Mouse (Mus musculus) cerebellum, adult 2 months (tissue): ENCODE data around the gene Tor1aip1. TPM values are rescaled to one million over a fixed set of nuclear protein-coding genes. Genes with fewer than 3 reads are reported as not detected.
A peak's percentile ranks its signal among the peaks of the same experiment; 100 is the strongest.

Experiments
- DNase-seq, 2 experiments: peaks; one replicate each; pipeline ENCODE4 v3.0.0; 2021
- H3K27ac ChIP-seq: fragments of 200-500 bp; 2 replicates; pipeline ENCODE4 v1.5.1; 2012; ENCODE audit warnings: low read length, control low read depth, inconsistent platforms; ENCODE audit not compliant: insufficient read depth
- H3K27me3 ChIP-seq: fragments of 200-500 bp; 2 replicates; pipeline ENCODE4 v1.6.1; 2012; ENCODE audit warnings: inconsistent platforms, mild to moderate bottlenecking, low read length, moderate library complexity; ENCODE audit not compliant: control insufficient read depth, insufficient read depth
- H3K4me1 ChIP-seq: fragments of 200-500 bp; 2 replicates; pipeline ENCODE4 v1.6.1; 2011; ENCODE audit warnings: low read length; ENCODE audit not compliant: control insufficient read depth, insufficient read depth
- H3K4me3 ChIP-seq: fragments of 200-500 bp; replicated peaks from 2 replicates; pipeline ENCODE3; 2011; ENCODE audit warnings: mild to moderate bottlenecking, low read depth, low read length, control low read depth; ENCODE audit not compliant: insufficient read depth
- CTCF ChIP-seq: fragments of 200-500 bp; IDR thresholded peaks from 2 replicates; pipeline ENCODE4 v1.5.1; 2011; ENCODE audit warnings: low read depth, mild to moderate bottlenecking, control low read depth, low read length, moderate library complexity, borderline replicate concordance; ENCODE audit not compliant: insufficient read depth
- POLR2A ChIP-seq: fragments of 200-500 bp; IDR thresholded peaks from 2 replicates; pipeline ENCODE4 v1.6.1; 2011; ENCODE audit warnings: low read length, control low read depth, borderline replicate concordance; ENCODE audit not compliant: insufficient read depth
- WGBS: fragments of 180-500 bp; shearing (Covaris S2); methylation state at CpG from one replicate; pipeline ENCODE4 v1.1.7; 2018; 5-methylcytosine and 5-hydroxymethylcytosine counted together
- polyA plus RNA-seq: library from polyadenylated mRNA; depleted of rRNA; stranded (reverse); fragments of >200 nt; gene quantifications from 2 replicates; pipeline ENCODE4 v1.2.3, GENCODE M21; 2012

Gene Tor1aip1
- polyA plus RNA-seq, 1 experiment, result 25.5 TPM

- TF ChIP-seq CTCF (no peak), POLR2A (no peak)
- H3K4me1 ChIP-seq, result no peaks in the 10 kb centered on the region
- H3K27me3 ChIP-seq, result no peaks in the 10 kb centered on the region
- 66% methylated on average over 3 of the region's 3 CpGs for WGBS
- no peak overlapping the region for H3K27ac ChIP-seq
- DNase-seq, result no peak
- H3K4me3 ChIP-seq, result no peak overlapping the region
These were observed 29.9 kb upstream of the Tor1aip1 start for GRCm38 (mm10) chr1:156066133-156066532.

DNA sequence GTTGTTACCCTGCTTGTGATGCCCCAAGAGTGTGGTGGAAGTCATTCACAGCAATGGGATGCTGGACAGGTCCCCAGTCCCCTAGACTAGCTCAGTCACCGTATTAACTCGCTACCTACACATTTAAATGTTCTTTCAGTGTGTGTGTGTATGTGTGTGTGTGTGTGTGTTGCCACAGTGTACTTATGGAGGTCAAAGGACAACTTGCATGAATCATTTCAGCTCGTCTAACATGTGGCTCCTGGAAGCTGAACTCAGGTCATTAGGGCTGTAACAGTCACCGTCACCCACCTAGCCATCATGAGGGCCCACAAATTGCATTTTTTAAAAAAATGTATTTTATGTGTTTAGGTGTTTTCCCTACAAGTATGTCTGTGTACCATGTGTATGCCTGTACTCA is 25.9 kb upstream of the Tor1aip1 start:
- DNase-seq, result no peak
- TF ChIP-seq POLR2A, result no peak
- TF ChIP-seq CTCF, result no peak
- Histone ChIP-seq H3K4me3 (no peak overlapping the region), H3K27me3 (no peaks in the 10 kb centered on the region), H3K4me1 (no peaks in the 10 kb centered on the region), H3K27ac (no peak overlapping the region)
- WGBS, result 93% methylated on average over 4 of the region's 4 CpGs

DNA sequence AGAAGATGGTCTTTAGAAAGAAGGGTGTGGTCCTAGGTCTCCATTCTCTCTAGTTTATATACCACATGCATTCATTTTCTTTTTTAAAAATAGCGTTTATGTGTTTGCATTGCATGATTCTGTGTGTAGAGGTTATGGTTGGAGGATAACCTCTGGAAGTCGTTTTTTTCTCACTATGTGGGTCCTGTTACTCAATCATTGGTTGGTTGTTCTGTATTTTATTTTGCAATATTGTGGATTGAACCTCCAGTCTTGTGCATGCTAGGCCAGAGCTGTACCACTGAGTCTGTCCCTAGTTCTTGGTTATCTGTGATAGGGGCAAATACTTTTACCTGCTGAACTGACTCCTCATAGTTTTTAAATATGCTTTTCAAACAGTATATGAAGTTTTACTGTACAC is 21.9 kb upstream of the Tor1aip1 start:
- no peak for TF ChIP-seq CTCF
- TF ChIP-seq POLR2A, result no peak
- Histone ChIP-seq H3K27ac (no peak overlapping the region), H3K27me3 (no peaks in the 10 kb centered on the region), H3K4me1 (no peaks in the 10 kb centered on the region), H3K4me3 (no peak overlapping the region)
- DNase-seq, result no peak
- WGBS, result 82% methylated on average over 2 of the region's 2 CpGs

GRCm38 (mm10) chr1:156046688-156047087 is 10.4 kb upstream of the Tor1aip1 start:
- DNase-seq, result peak; percentile 37 to 67
- TF ChIP-seq CTCF (no peak), POLR2A (no peak)
- Histone ChIP-seq H3K4me1 (peaks cover 12% of the 10 kb centered on the region), H3K27ac (no peak overlapping the region), H3K27me3 (no peaks in the 10 kb centered on the region), H3K4me3 (no peak overlapping the region)
- 17% methylated on average over 3 of the region's 3 CpGs for WGBS

DNA sequence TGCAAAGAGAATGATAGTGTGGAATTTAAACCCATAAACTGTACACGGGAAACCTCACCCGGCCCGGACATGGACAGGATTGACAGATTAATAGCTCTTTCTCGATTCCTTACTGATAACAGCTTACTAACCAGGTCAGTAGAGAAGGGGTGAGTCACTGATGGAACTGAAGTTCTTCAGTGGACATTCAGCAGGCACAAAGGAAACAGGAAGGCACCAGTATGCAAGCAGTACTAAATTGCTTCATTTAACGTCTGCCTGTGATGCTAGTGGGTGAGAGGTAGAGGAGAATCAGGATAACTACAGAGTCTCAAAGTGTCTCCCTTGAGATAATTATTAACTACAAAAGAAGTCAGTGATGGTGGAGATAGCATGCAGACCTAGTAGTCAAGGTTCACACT is 7.9 kb upstream of the Tor1aip1 start:
- no peak for DNase-seq
- H3K4me3 ChIP-seq, result no peak overlapping the region
- H3K27ac ChIP-seq, result no peak overlapping the region
- no peaks in the 10 kb centered on the region for H3K27me3 ChIP-seq
- TF ChIP-seq CTCF (no peak), POLR2A (no peak)
- peaks cover 12% of the 10 kb centered on the region for H3K4me1 ChIP-seq
- 82% methylated on average over 5 of the region's 5 CpGs for WGBS

- no peaks in the 10 kb centered on the region for H3K27me3 ChIP-seq
- H3K27ac ChIP-seq, result no peak overlapping the region
- peak; percentile 59; the same call in 1 of the 2 replicates for TF ChIP-seq CTCF
- no peak for TF ChIP-seq POLR2A
- 13% methylated on average over 4 of the region's 4 CpGs for WGBS
- peak; percentile 49 to 50 for DNase-seq
- peaks cover 12% of the 10 kb centered on the region for H3K4me1 ChIP-seq
- H3K4me3 ChIP-seq, result no peak overlapping the region
These were observed 6.7 kb upstream of the Tor1aip1 start for GRCm38 (mm10) chr1:156043027-156043426.

DNA sequence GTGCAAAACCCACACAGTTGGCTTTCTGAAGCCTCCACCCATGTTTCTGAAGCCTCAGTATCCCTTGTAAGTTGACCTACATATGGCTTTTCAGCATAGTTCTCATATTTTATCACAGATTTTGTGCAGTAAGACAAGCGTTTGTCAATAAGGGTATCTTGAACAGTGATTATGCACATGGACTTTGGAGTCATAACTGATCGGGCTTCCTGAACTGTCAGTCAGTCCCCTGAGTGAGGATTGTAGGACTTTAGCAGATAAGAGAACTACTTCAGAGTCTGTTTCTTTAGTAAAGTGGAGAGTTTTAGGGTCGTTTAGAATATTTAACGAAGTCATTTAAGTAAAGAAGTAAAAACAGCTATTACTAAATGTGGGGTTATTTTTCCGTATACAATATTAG is 6.2 kb upstream of the Tor1aip1 start:
- WGBS, result 85% methylated on average over 5 of the region's 5 CpGs
- Histone ChIP-seq H3K27ac (no peak overlapping the region), H3K4me1 (peaks cover 12% of the 10 kb centered on the region), H3K4me3 (no peak overlapping the region), H3K27me3 (no peaks in the 10 kb centered on the region)
- TF ChIP-seq POLR2A, result no peak
- DNase-seq, result no peak

DNA sequence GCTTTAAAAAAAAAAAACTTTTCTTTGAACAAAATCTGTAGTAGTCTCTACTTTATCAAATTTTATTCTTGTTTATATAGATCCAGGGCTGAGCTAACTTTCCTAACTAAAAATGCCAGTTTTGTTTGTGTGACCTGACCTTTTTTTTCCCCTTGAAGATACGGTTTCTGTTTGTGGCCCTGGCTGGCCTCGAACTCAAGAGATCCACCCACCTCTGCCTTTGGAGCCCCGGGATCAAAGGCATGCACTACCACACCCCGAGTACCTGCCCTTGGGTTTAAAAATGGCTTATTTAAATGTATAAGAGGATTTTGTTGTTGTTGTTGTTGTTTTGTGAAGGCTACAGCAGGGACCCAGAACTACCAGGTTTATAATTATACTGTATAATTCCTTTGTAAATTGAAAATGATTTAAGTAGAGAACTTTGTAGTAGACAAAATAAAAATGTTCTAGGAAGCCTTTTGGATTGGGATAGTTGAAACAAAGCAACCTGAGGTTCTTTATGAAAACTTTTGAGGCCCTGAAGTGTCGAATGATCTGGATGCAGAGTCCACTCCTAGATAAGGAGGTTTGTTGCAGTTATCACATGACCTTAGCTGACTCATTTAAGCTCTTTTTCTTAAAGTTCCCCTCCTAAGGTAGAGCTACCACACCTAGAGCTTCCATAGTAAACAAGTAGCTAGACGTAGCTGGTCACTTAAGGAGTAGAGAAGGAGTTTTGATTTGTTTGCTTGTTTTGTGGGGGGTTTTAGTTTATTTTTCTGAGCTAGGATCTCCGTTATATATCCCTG is 5.4 kb upstream of the Tor1aip1 start:
- Histone ChIP-seq H3K4me3 (peak overlapping the region; percentile 50), H3K4me1 (peaks cover 10% of the 10 kb centered on the region), H3K27me3 (no peaks in the 10 kb centered on the region), H3K27ac (no peak overlapping the region)
- TF ChIP-seq CTCF, result no peak
- no peak for TF ChIP-seq POLR2A
- 37% methylated on average over 7 of the region's 7 CpGs for WGBS
- DNase-seq, result no peak
